Mouse (Mus musculus) heart, postnatal 0 days (tissue): ENCODE data around the gene Cxcl16.

Experiments
- CTCF ChIP-seq: IDR thresholded peaks from 2 replicates; pipeline ENCODE4 v1.5.1; 2016; ENCODE audit warnings: antibody characterized with exemption, control low read depth, low read depth
- EP300 ChIP-seq: IDR thresholded peaks from 2 replicates; pipeline ENCODE4 v1.6.1; 2016; ENCODE audit warnings: antibody characterized with exemption, low read depth

DNA sequence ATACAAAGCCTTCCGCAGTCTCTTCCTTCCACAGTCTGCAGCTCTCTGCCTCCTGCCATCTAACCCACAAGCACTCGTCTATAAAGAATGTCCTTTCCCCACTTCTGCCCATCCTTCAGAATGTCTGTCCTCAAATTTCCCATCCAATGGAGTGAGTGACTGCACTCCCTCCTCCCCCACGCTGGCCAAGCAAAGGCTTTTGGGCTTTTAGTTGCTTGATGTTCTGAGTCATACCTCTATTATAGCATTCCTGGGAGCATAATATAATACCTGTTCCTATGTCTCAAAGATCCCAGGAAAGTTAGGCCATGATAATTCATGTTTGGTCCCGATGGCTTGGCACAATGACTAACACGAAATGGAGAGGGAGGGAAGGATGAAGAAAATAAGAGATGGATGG, 28.2 kb downstream of the Cxcl16 start:
- TF ChIP-seq CTCF (no peak), EP300 (no peak)
